Mouse (Mus musculus) C2C12 (cell line): Measurements from ENCODE around the gene Acsbg2.

ENCODE experiments used
- CEBPB ChIP-seq: IDR thresholded peaks from one replicate; pipeline ENCODE4 v1.6.1; 2011; ENCODE audit warnings: low read depth, mild to moderate bottlenecking, control low read depth, moderate library complexity
- CTCF ChIP-seq: IDR thresholded peaks from one replicate; pipeline ENCODE4 v1.5.1; 2011; ENCODE audit not compliant: control insufficient read depth, insufficient read depth, insufficient read length
- FOSL1 ChIP-seq: IDR thresholded peaks from one replicate; pipeline ENCODE4 v1.8.0; 2011; ENCODE audit warnings: mild to moderate bottlenecking, low read length; ENCODE audit not compliant: poor library complexity, insufficient read depth, severe bottlenecking
- MYOD1 ChIP-seq: IDR thresholded peaks from one replicate; pipeline ENCODE4 v1.6.1; 2011; ENCODE audit warnings: low read depth; ENCODE audit not compliant: control insufficient read depth, insufficient read length
- MYOG ChIP-seq: IDR thresholded peaks from one replicate; pipeline ENCODE4 v1.6.1; 2011; ENCODE audit not compliant: control insufficient read depth, insufficient read length; ENCODE audit errors: extremely low read depth
- USF1 ChIP-seq: IDR thresholded peaks from one replicate; pipeline ENCODE4 v1.6.1; 2011; ENCODE audit warnings: low read depth, mild to moderate bottlenecking, control low read depth, moderate library complexity

DNA sequence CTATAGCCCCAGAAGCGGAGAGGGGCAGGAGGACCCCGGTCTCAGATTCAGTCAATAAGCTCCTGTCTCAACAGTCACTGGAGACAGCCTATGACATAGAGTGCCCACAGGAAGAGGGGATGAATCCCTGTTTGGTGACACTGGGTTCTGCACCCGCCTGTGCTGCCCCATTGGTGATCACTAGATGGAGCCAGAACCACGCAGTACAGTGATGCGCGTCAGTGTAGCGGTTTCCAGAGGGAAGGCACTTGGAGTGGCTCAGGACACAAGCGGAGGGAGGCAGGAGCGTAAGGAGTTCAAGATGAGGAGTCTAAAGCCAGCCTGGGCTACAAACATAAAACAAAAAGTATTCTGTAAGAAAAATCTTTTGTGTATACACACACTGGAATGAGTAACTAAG, 65.7 kb downstream of the Acsbg2 start:
- TF ChIP-seq CTCF (peak; percentile 97), USF1 (no peak), CEBPB (no peak), FOSL1 (no peak), MYOG (no peak), MYOD1 (no peak)
